Mouse (Mus musculus) C2C12 (cell line): ENCODE results near the gene Exoc3l. TPM values are rescaled to one million over a fixed set of nuclear protein-coding genes. Genes with fewer than 3 reads are reported as not detected.

Experiments used
- H3K27me3 ChIP-seq: one replicate; pipeline ENCODE4 v1.6.1; 2011; ENCODE audit not compliant: control insufficient read depth, insufficient read depth, insufficient read length
- H3K36me3 ChIP-seq: one replicate; pipeline ENCODE4 v1.6.1; 2011; ENCODE audit not compliant: control insufficient read depth, insufficient read depth
- H3K4me3 ChIP-seq: one replicate; pipeline ENCODE4 v1.5.1; 2011; ENCODE audit warnings: mild to moderate bottlenecking, control low read depth; ENCODE audit not compliant: poor library complexity, insufficient read depth, severe bottlenecking
- H3K79me2 ChIP-seq: one replicate; pipeline ENCODE4 v1.6.1; 2011; ENCODE audit not compliant: control insufficient read depth, insufficient read depth
- H3K79me3 ChIP-seq: one replicate; pipeline ENCODE4 v1.6.1; 2011; ENCODE audit warnings: low read depth, control low read depth
- H3ac ChIP-seq: one replicate; pipeline ENCODE3; 2011; ENCODE audit warnings: low read depth; ENCODE audit not compliant: control insufficient read depth, insufficient read length
- CEBPB ChIP-seq: IDR thresholded peaks from one replicate; pipeline ENCODE4 v1.6.1; 2011; ENCODE audit warnings: low read depth, mild to moderate bottlenecking, control low read depth, moderate library complexity
- CTCF ChIP-seq: IDR thresholded peaks from one replicate; pipeline ENCODE4 v1.5.1; 2011; ENCODE audit not compliant: control insufficient read depth, insufficient read depth, insufficient read length
- FOSL1 ChIP-seq: IDR thresholded peaks from one replicate; pipeline ENCODE4 v1.8.0; 2011; ENCODE audit warnings: mild to moderate bottlenecking, low read length; ENCODE audit not compliant: poor library complexity, insufficient read depth, severe bottlenecking
- MAX ChIP-seq: IDR thresholded peaks from one replicate; pipeline ENCODE4 v1.6.1; 2011; ENCODE audit warnings: mild to moderate bottlenecking, control low read depth
- MYOD1 ChIP-seq: IDR thresholded peaks from one replicate; pipeline ENCODE4 v1.6.1; 2011; ENCODE audit warnings: low read depth; ENCODE audit not compliant: control insufficient read depth, insufficient read length
- MYOG ChIP-seq: IDR thresholded peaks from one replicate; pipeline ENCODE4 v1.6.1; 2011; ENCODE audit not compliant: control insufficient read depth, insufficient read length; ENCODE audit errors: extremely low read depth
- USF1 ChIP-seq: IDR thresholded peaks from one replicate; pipeline ENCODE4 v1.6.1; 2011; ENCODE audit warnings: low read depth, mild to moderate bottlenecking, control low read depth, moderate library complexity
- polyA plus RNA-seq: library from polyadenylated mRNA; unstranded; fragments of >200 nt; fragmentation: generic; extraction: Trizol; gene quantifications from one replicate; pipeline ENCODE4 v1.2.1, GENCODE M21; 2012; ENCODE audit warnings: missing spikeins

The Exoc3l gene
- polyA plus RNA-seq, 1 experiment: 0.97 TPM

GRCm38 (mm10) chr8:105269461-105269947, 26.4 kb downstream of the Exoc3l start, which contains the start of gene Hsf4:
TSS of gene Hsf4 (plus strand) at chr8:105269801.
- H3K79me3 ChIP-seq: no peaks in the 10 kb centered on the region
- TF ChIP-seq CEBPB (no peak), MYOG (no peak), MAX (no peak), USF1 (no peak), CTCF (no peak), FOSL1 (no peak), MYOD1 (no peak)
- H3ac ChIP-seq: peak within 1 kb of the TSS; percentile 76
- peak within 1 kb of the TSS; percentile 18 for H3K4me3 ChIP-seq
- no peaks in the 10 kb centered on the region for H3K27me3 ChIP-seq
- peaks cover 3% of the 10 kb centered on the region for H3K36me3 ChIP-seq
- no peaks in the 10 kb centered on the region for H3K79me2 ChIP-seq

DNA sequence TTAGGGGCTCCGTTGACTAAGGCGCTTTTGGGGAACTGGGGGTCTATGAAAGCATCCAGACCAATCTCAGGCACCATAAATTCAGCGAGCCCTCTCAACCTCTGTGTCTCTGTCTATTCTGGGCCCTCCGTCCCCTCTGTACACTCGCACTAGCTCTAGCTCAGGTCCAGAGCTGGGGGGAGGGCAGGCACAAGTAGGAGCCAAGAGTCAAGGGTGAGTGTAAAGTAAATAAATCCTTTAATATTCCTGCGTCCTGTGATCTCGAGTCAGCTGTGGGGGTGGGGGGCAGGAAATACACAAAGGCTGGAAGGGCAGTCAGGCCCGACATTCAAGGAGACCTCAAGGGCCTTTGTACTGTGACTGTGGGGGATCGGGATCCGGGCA, 26.8 kb downstream of the Exoc3l start:
- no peaks in the 10 kb centered on the region for H3K27me3 ChIP-seq
- H3K36me3 ChIP-seq: peaks cover 3% of the 10 kb centered on the region

GRCm38 (mm10) chr8:105268342-105269074, 27.4 kb downstream of the Exoc3l start:
- Histone ChIP-seq H3K79me3 (no peaks in the 10 kb centered on the region), H3K79me2 (peaks cover 8% of the 10 kb centered on the region), H3K27me3 (no peaks in the 10 kb centered on the region), H3K4me3 (no peak overlapping the region), H3K36me3 (peaks cover 3% of the 10 kb centered on the region), H3ac (no peak overlapping the region)
- TF ChIP-seq MAX (no peak), CEBPB (no peak), USF1 (no peak), MYOD1 (no peak), MYOG (no peak), CTCF (no peak), FOSL1 (no peak)

More for the DNA sequence above, 26.8 kb downstream of the Exoc3l start:
- Histone ChIP-seq H3K4me3 (no peak overlapping the region), H3K79me3 (no peaks in the 10 kb centered on the region), H3K79me2 (peaks cover 3% of the 10 kb centered on the region), H3ac (no peak overlapping the region)
- TF ChIP-seq MYOD1 (no peak), MAX (no peak)

DNA sequence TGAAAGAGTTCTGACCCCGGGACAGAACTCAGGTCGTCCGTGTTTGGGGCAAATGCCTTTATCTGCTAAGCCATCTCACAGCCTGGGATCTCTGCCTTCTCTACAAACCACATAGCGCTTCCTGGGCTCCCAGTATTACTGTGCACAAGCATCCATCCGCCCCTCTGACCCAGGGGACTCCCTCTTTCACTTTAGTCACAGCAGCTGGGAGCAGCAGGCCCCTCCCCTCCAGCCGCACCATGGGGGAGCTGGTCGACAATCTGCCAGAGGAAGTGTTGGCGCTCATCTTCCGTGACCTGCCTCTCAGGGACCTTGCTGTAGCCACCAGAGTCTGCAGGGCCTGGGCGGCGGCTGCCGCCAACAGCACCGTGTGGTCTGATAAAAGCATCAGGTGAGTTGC, 29.1 kb downstream of the Exoc3l start:
- Histone ChIP-seq H3K27me3 (no peaks in the 10 kb centered on the region), H3K4me3 (no peak overlapping the region), H3K36me3 (peaks cover 3% of the 10 kb centered on the region), H3K79me3 (peaks cover 3% of the 10 kb centered on the region), H3ac (no peak overlapping the region), H3K79me2 (peaks cover 16% of the 10 kb centered on the region)
- TF ChIP-seq MYOG (no peak), MAX (no peak), MYOD1 (no peak), USF1 (no peak), FOSL1 (no peak), CEBPB (no peak), CTCF (no peak)

- Histone ChIP-seq H3K4me3 (peak overlapping the region; percentile 71), H3K79me2 (peaks cover 16% of the 10 kb centered on the region), H3K79me3 (peaks cover 3% of the 10 kb centered on the region), H3K36me3 (peaks cover 6% of the 10 kb centered on the region), H3ac (peak overlapping the region; percentile 91), H3K27me3 (no peaks in the 10 kb centered on the region)
- TF ChIP-seq MYOD1 (no peak), CTCF (no peak), FOSL1 (no peak), MYOG (no peak), CEBPB (no peak), USF1 (no peak)
These were observed 30.8 kb downstream of the Exoc3l start for GRCm38 (mm10) chr8:105265128-105265527.
